Mouse (Mus musculus): ENCODE measurements at regions not wholly inside any gene's neighbourhood (a gene's known extent, or its start where the extent isn't known, plus 50 kb on each side); places are given as distances from the start of the nearest gene placed in this dataset.

DNA sequence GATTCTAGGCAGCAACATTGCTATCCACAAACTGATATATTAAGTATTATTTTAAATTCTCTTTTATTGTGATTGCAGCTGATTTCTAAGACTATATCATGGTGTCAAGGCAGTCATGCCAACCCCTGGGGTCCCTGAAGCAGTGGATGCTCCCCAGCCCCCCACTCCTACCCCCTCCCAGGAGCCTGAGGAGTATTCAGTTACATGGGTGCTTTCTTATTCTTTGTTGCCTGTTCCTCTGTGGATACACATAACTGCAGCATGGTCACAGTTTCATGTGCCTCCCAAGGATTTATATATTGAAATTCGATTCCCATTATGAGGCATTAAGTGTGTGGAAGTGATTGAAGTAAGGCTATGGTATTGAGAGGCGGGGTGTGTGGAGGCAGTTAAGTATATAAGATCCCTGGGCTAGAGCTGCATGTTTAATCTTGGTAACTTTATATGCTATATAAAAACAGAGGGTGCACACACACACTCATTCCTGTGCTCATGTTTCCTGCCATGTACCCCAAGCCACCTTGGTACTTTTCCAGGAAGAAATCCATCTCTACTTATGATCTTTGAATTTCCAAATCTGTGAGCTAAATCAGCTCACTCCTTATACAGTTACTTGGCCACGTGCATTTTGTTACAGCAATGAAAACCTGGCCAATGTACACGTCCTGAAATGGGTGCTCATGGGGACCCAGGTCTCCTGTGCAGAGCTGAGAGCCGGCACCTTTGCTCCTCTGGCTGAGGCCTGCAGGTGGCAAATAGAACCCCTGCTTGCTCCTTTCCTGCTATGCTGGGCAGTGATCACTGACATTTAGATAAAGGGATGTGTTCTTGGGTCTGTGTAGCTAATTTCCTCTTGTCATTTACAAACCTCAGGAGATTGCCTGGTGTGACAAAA, 259.0 kb downstream of the Nek10 start:
- in situ Hi-C loops (cut with MboI; ENCODE audit: low pct_unique_long_range_greater_than_20kb): no loop called here
- no peak for ATAC-seq
- no peaks in the 10 kb centered on the region for H3K27me3 ChIP-seq
- ChIA-PET CTCF (interaction anchor here (1.0 kb wide), 1 partner anchor 10 kb away, joined by 3 read pairs; no protein-coding TSS in a partner anchor), POLR2A (no interaction called here)
- no peak for TF ChIP-seq CTCF (IDR thresholded peaks at IDR 0.05)
- DNase-seq (ENCODE audit: low read depth, low spot score): no peak

DNA sequence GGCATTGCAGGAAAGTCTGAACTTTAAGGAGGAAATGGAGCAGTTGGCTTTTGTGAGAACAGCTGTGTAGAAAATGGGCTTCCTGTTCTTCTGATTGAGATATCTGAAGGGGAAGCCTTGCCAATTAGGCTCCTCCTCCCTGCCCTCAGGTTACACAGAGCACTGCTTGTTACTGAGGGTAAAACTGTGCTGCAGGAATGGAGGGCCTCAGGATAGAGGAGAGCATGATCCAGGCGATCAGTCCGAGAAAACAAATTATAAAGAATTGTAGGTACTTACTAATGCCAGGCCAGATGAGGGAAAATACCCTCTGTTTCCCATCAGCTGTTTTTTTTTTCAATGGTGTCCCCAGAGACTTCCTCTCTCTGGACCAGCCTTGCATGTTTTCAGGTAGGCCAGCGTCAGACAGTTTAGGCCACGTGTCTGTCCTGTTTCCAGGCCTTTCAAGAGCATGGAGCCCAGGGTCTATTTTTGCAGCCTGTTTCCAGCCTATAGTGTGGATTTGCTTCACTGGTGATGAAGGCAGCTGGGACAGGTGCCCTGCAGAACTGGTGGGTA, 259.7 kb downstream of the Nek10 start:
- ATAC-seq: no peak
- in situ Hi-C loops (cut with MboI; ENCODE audit: low pct_unique_long_range_greater_than_20kb): no loop called here

DNA sequence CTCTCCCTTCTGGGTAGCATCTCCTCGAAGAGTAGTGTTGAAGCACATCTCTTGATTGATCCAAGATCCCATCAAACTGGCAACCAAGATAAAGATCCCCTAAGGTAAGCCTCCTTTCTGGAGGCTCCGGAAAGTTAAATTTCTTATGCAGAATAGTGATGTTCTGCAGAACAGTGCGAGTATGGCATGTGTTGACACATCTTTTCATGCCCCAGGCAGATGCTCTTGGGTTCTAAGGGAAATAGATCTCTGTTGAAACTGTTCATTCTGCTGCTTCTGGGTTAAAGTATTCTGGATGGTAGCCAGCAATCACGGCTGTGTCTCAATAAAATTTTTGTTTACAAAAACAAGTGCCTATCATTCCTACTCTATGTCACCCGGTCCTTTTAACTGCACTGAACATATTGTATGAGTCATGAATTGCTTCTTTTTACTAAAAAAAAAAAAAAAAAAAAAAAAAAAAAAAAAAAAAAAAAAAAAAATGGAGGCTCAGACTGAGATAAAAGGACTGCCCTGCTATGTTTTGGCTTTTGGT, 261.8 kb downstream of the Nek10 start:
- ATAC-seq (no peak), DNase-seq (ENCODE audit: low read depth, low spot score) (no peak)
- in situ Hi-C loops (cut with MboI; ENCODE audit: low pct_unique_long_range_greater_than_20kb): no loop called here
- POLR2A ChIA-PET: no interaction called here
- TF ChIP-seq CTCF (IDR thresholded peaks at IDR 0.05): no peak
- no peaks in the 10 kb centered on the region for H3K27me3 ChIP-seq
- CTCF ChIA-PET: no interaction called here

More for the DNA sequence above, 259.7 kb downstream of the Nek10 start:
- POLR2A ChIA-PET: no interaction called here
- H3K27me3 ChIP-seq: no peaks in the 10 kb centered on the region
- TF ChIP-seq CTCF (IDR thresholded peaks at IDR 0.05): no peak
- no peak for DNase-seq (ENCODE audit: low read depth, low spot score)
- CTCF ChIA-PET: interaction anchor here (1.0 kb wide), 1 partner anchor 9 kb away, joined by 3 read pairs; no protein-coding TSS in a partner anchor

DNA sequence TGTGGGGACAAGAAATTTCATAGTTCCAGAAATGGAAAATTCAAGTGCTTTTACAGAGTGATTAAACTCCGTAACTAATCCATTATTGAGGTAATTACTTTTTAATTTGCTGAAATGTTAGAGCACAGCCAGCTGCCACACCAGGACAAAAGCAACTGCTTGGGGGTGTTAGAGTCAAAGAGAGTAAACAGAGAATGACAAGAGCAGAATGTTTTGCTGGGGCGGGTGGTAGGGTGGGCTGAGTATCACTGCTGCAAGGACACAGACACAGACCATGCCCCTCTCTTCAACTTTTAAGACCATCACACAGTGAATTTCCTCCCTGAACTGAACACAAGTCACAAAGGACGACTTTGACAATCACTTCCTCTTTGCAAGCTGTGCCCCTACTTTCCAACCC, 272.7 kb downstream of the Nek10 start:
- no peaks in the 10 kb centered on the region for H3K27me3 ChIP-seq
- ChIA-PET POLR2A (no interaction called here), CTCF (interaction anchor here (1.4 kb wide), 1 partner anchor 9 kb away, joined by 3 read pairs; no protein-coding TSS in a partner anchor)
- DNase-seq (ENCODE audit: low read depth, low spot score) (no peak), ATAC-seq (no peak)
- no peak for TF ChIP-seq CTCF (IDR thresholded peaks at IDR 0.05)
- in situ Hi-C loops (cut with MboI; ENCODE audit: low pct_unique_long_range_greater_than_20kb): no loop called here

DNA sequence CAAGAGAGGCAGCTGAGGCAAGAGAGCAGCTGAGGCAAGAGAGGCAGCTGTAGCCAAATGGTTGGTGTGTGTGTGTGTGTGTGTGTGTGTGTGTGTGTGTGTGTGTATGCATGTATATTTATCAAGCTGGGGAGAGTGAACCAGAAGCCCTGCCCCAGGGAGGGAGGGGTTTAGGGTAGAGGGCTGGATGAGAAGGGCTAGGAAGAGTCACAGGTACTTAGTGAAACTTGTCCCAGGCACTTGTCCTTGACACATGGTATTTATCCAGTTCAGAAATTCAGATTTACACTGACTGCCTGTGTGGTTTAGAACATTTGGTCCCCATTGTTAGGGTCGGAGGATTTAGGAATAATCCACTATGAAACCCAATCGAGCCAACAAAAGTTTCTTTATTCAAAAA, 279.7 kb downstream of the Nek10 start:
- no peak for ATAC-seq
- ChIA-PET POLR2A (no interaction called here), CTCF (no interaction called here)
- in situ Hi-C loops (cut with MboI; ENCODE audit: low pct_unique_long_range_greater_than_20kb): no loop called here
- TF ChIP-seq CTCF (IDR thresholded peaks at IDR 0.05): no peak
- no peaks in the 10 kb centered on the region for H3K27me3 ChIP-seq
- no peak for DNase-seq (ENCODE audit: low read depth, low spot score)

DNA sequence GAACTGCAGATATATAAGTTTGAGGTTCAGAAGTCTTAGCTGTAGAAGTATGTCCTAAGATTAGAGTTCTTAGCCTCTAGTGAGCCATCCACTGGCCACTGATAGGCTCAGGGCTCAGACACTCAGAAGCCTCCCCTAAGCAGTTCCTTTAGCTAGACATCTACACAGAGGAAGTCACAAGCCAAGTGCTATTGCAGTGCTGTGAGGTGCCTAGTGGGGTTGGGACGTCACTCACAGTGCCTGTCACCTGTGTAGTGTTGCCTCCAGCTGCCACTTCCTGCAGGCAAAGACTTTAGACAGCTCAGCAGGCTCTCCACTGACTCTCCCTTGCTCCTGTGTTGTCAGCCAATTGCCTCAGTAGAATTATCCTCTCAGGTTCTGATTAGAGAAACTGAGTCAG, 280.6 kb downstream of the Nek10 start:
- TF ChIP-seq CTCF (IDR thresholded peaks at IDR 0.05): no peak
- POLR2A ChIA-PET: no interaction called here
- in situ Hi-C loops (cut with MboI; ENCODE audit: low pct_unique_long_range_greater_than_20kb): no loop called here
- DNase-seq (ENCODE audit: low read depth, low spot score) (no peak), ATAC-seq (no peak)
- CTCF ChIA-PET: no interaction called here
- no peaks in the 10 kb centered on the region for H3K27me3 ChIP-seq

DNA sequence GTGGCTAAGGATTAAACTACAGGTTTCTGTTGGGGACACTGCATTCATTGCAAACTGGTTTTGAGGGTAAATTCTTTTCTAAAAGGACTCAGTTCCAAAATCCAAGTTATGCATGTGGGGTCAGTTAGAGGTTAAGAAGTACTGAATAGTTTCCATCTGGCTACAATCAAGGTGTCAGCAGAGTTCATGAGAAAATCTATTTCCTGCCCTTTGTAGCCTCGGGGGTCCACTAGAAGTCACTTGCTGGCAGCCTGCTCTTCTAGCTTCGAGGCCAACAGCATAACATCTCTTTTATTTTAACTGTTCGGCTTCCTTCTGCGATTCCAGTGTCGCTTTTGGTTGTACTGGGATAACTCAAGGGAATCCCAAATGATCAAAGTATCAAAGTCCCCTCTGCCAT, 283.8 kb downstream of the Nek10 start:
- ATAC-seq (no peak), DNase-seq (ENCODE audit: low read depth, low spot score) (no peak)
- TF ChIP-seq CTCF (IDR thresholded peaks at IDR 0.05): no peak
- ChIA-PET POLR2A (no interaction called here), CTCF (no interaction called here)
- in situ Hi-C loops (cut with MboI; ENCODE audit: low pct_unique_long_range_greater_than_20kb): no loop called here
- H3K27me3 ChIP-seq: no peaks in the 10 kb centered on the region

DNA sequence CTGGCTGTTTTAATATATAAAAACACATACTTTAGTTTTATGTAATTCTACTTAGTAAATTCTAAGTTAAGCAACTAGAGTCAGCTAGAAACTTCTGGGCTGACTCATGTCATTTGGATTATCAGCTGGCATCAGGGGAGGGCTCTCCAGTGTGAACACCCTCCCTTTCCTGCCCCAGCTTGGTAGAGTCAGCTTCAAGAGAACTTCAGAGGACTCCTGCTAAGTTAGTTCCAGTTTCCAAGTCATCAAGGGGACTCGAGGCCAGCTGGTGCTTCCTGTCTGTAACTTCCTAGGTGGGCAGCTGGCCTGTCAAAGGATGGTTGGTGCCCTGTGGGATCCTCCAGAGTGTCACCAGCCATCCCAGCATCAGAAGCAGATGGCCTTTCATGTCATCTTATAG, 293.6 kb downstream of the Nek10 start:
- no peak for ATAC-seq
- in situ Hi-C loops (cut with MboI; ENCODE audit: low pct_unique_long_range_greater_than_20kb): no loop called here
- no peak for DNase-seq (ENCODE audit: low read depth, low spot score)
- H3K27me3 ChIP-seq: no peaks in the 10 kb centered on the region
- CTCF ChIA-PET: no interaction called here
- no peak for TF ChIP-seq CTCF (IDR thresholded peaks at IDR 0.05)
- POLR2A ChIA-PET: no interaction called here

DNA sequence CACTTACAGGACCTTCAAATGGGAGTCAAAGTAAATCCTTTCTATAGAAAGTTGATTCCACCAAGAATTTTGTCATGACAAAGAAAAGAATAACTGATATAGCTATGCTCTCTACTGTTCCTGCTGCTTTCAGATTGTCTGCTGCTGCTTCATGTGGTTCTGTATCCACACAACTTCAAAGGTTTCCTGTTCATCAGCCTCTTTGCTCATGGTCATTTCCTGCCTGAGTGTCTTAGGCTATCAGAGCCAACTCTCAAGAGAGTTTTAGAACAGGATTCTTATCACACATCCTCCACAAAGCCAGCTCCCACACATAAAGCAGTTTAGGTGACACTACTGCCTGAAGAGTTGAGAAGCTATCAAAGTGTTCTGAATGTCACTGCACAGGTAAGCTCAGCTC, 296.7 kb downstream of the Nek10 start:
- ChIA-PET CTCF (no interaction called here), POLR2A (no interaction called here)
- in situ Hi-C loops (cut with MboI; ENCODE audit: low pct_unique_long_range_greater_than_20kb): no loop called here
- H3K27me3 ChIP-seq: no peaks in the 10 kb centered on the region
- TF ChIP-seq CTCF (IDR thresholded peaks at IDR 0.05): no peak
- ATAC-seq (no peak), DNase-seq (ENCODE audit: low read depth, low spot score) (no peak)

DNA sequence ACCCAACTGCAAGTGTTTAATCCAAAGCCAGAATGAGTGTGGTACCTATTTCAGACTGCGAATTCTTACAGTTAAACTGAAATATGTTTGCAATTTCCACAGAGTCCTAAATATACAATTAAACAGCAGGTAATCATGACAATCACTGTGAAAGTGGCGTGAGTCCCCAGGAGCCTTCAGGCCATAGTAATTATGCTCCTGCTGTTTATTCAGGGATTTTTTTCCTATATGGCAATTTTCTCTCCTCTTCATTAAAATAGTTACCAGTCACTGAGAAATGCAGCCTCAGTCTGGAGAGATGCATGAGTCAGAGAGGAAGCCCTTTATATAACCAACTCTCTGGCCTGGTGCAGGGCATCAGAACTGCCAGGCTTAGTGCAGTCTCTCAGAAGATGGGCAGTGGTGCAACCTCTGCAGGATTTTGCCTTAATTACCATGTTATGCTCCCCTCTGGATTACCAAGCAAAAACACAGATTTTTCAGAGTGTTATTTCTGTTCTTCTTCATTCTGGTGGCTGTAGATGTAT, 304.6 kb downstream of the Nek10 start:
- CTCF ChIA-PET: no interaction called here
- H3K27me3 ChIP-seq: no peaks in the 10 kb centered on the region
- POLR2A ChIA-PET: no interaction called here
- no peak for TF ChIP-seq CTCF (IDR thresholded peaks at IDR 0.05)
- ATAC-seq (no peak), DNase-seq (ENCODE audit: low read depth, low spot score) (no peak)
- in situ Hi-C loops (cut with MboI; ENCODE audit: low pct_unique_long_range_greater_than_20kb): no loop called here

DNA sequence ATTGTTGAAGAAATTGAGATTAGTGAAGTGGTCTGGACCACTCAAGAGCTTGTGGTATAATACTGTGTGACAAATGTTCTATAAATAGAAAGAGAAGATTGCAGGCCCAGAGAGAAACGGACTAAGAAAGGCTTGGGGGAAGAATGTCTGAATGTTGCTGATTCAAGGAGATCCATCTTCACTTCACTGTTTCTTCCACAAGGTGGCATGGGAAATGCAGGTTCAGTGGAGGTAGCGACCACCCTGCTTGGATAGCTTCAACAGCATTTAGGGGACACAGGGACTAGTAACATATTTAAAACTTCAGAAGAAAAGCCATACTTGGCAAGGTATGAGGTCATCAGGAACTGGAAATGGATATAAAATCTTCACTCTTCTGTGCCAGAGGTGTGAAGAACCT, 316.5 kb downstream of the Nek10 start:
- ChIA-PET CTCF (no interaction called here), POLR2A (no interaction called here)
- ATAC-seq (no peak), DNase-seq (ENCODE audit: low read depth, low spot score) (no peak)
- no peak for TF ChIP-seq CTCF (IDR thresholded peaks at IDR 0.05)
- H3K27me3 ChIP-seq: no peaks in the 10 kb centered on the region
- in situ Hi-C loops (cut with MboI; ENCODE audit: low pct_unique_long_range_greater_than_20kb): no loop called here
